Mouse (Mus musculus) CH12.LX (cell line): ENCODE data around the gene Arhgap33.
A peak's percentile ranks its signal among the peaks of the same experiment; 100 is the strongest.

Experiments
- CHD2 ChIP-seq: IDR thresholded peaks from 2 replicates; pipeline ENCODE4 v1.6.1; 2011; ENCODE audit warnings: low read length, improper control_type of control experiment
- CTCF ChIP-seq, 2 experiments: IDR thresholded peaks in 1 of 2; conservative IDR thresholded peaks in 1 of 2; 2 replicates each; pipeline ENCODE4 v1.5.1; 2011 to 2012; ENCODE audit warnings: low read depth in 2 of 2, low read length in 2 of 2, improper control_type of control experiment in 1 of 2, inconsistent platforms in 1 of 2, mild to moderate bottlenecking in 1 of 2, moderate library complexity in 1 of 2
- HCFC1 ChIP-seq: IDR thresholded peaks from 2 replicates; pipeline ENCODE4 v1.6.1; 2012; ENCODE audit warnings: low read depth, mild to moderate bottlenecking, inconsistent platforms, low read length, improper control_type of control experiment
- JUN ChIP-seq: IDR thresholded peaks from 2 replicates; pipeline ENCODE4 v1.6.1; 2011; ENCODE audit warnings: low read depth, mild to moderate bottlenecking, low read length, improper control_type of control experiment, moderate library complexity; ENCODE audit not compliant: insufficient read depth
- MAX ChIP-seq: IDR thresholded peaks from 2 replicates; pipeline ENCODE4 v1.6.1; 2011; ENCODE audit warnings: low read length, improper control_type of control experiment
- MXI1 ChIP-seq: IDR thresholded peaks from 2 replicates; pipeline ENCODE4 v1.6.1; 2011; ENCODE audit warnings: mild to moderate bottlenecking, low read depth, low read length, improper control_type of control experiment
- NRF1 ChIP-seq: IDR thresholded peaks from 2 replicates; pipeline ENCODE4 v1.6.1; 2014; ENCODE audit warnings: low read depth, mild to moderate bottlenecking, inconsistent platforms, low read length, improper control_type of control experiment, moderate library complexity
- POLR2A ChIP-seq: IDR thresholded peaks from 2 replicates; pipeline ENCODE4 v1.6.1; 2011; ENCODE audit warnings: low read depth, mild to moderate bottlenecking, improper control_type of control experiment, low read length
- TBP ChIP-seq: conservative IDR thresholded peaks from 2 replicates; pipeline ENCODE4 v1.6.1; 2011; ENCODE audit warnings: low read depth, low read length, improper control_type of control experiment
- UBTF ChIP-seq: IDR thresholded peaks from 2 replicates; pipeline ENCODE4 v1.6.1; 2012; ENCODE audit warnings: low read depth, mild to moderate bottlenecking, inconsistent platforms, low read length, improper control_type of control experiment, moderate library complexity

DNA sequence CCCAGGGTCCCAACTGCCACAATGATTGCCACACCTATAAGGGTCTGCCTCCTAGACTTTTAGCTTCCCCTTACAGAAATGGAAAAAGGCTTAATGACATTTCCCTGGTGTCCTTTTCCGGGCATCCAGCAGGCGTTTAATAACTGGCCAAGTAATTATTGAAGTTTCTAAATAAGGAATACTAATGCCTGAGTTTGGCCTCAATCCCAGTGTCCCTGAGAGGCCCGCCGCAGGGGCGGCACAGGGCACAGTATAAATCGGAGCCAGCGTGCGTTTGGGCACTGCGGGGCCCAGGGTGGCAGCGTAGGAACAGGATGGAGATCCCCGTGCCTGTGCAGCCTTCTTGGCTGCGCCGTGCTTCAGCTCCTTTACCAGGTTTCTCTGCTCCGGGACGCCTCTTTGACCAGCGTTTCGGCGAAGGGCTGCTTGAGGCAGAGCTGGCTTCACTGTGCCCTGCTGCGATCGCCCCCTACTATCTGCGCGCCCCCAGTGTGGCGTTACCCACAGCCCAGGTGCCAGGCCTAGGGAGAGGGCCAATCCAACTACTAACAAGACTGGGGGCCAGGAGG is 18.2 kb upstream of the Arhgap33 start:
- TF ChIP-seq POLR2A (no peak), JUN (no peak), CTCF (conservative IDR thresholded peaks at IDR 0.05 in 1 of 2, IDR thresholded peaks at IDR 0.05 in 1 of 2; ENCODE audit: low read depth in 2 of 2, low read length in 2 of 2) (no peak), MXI1 (0 out of 2 replicates have a peak, but pooled peaks have one; percentile 60), MAX (no peak), UBTF (no peak), NRF1 (no peak), CHD2 (no peak), TBP (no peak), HCFC1 (no peak)
